Mouse (Mus musculus) ES-Bruce4 (cell line): ENCODE measurements around the gene Kcnab2. TPM values are rescaled to one million over a fixed set of nuclear protein-coding genes. Genes with fewer than 3 reads are reported as not detected.

Experiments used
- H3K27ac ChIP-seq: 2 replicates; pipeline ENCODE4 v1.5.1; 2012; ENCODE audit warnings: low read length, inconsistent platforms; ENCODE audit not compliant: insufficient read depth
- H3K27me3 ChIP-seq: 2 replicates; pipeline ENCODE4 v1.6.1; 2012; ENCODE audit warnings: mild to moderate bottlenecking, low read length, inconsistent platforms; ENCODE audit not compliant: control insufficient read depth, poor library complexity, insufficient read depth, severe bottlenecking
- H3K36me3 ChIP-seq: 2 replicates; pipeline ENCODE4 v1.6.1; 2012; ENCODE audit warnings: inconsistent platforms, mild to moderate bottlenecking, low read length, moderate library complexity; ENCODE audit not compliant: control insufficient read depth, poor library complexity, insufficient read depth, severe bottlenecking
- H3K4me1 ChIP-seq: one replicate; pipeline ENCODE4 v1.8.1; 2011; ENCODE audit warnings: low read length; ENCODE audit not compliant: control insufficient read depth, insufficient read depth
- H3K4me3 ChIP-seq: 2 replicates; pipeline ENCODE4 v1.5.1; 2011; ENCODE audit warnings: low read depth, mild to moderate bottlenecking, low read length
- H3K9ac ChIP-seq: 2 replicates; pipeline ENCODE4 v1.6.1; 2012; ENCODE audit warnings: low read depth, mild to moderate bottlenecking, inconsistent platforms; ENCODE audit not compliant: poor library complexity, severe bottlenecking
- H3K9me3 ChIP-seq: replicated peaks from 2 replicates; pipeline ENCODE4 v1.6.1; 2012; ENCODE audit warnings: mild to moderate bottlenecking, low read length, inconsistent platforms; ENCODE audit not compliant: control insufficient read depth, poor library complexity, insufficient read depth, severe bottlenecking
- CTCF ChIP-seq: IDR thresholded peaks from one replicate; pipeline ENCODE4 v1.8.1; 2011; ENCODE audit warnings: low read depth, low read length
- EP300 ChIP-seq: IDR thresholded peaks from 2 replicates; pipeline ENCODE4 v1.6.1; 2011; ENCODE audit warnings: low read depth, low read length; ENCODE audit not compliant: insufficient read depth
- POLR2A ChIP-seq: IDR thresholded peaks from one replicate; pipeline ENCODE4 v1.8.1; 2011; ENCODE audit warnings: low read length; ENCODE audit not compliant: insufficient read depth
- polyA plus RNA-seq: library from polyadenylated mRNA; stranded (reverse); fragments of >200 nt; gene quantifications from 2 replicates; pipeline ENCODE4 v1.2.4, GENCODE M21; 2011; ENCODE audit warnings: low read depth; ENCODE audit not compliant: missing spikeins, insufficient read depth, insufficient read length

The Kcnab2 gene
- 2.9 and 3.5 TPM in 2 replicates for polyA plus RNA-seq

GRCm38 (mm10) chr4:152477466-152478223, at the start of gene Kcnab2:
Gene Kcnab2, minus strand, starts transcription at chr4:152477871.
- Histone ChIP-seq H3K36me3 (no peaks in the 10 kb centered on the region), H3K9me3 (no peaks in the 10 kb centered on the region), H3K27ac (no peak within 1 kb of the TSS)

GRCm38 (mm10) chr4:152520083-152520482, 42.4 kb upstream of the Kcnab2 start:
- Histone ChIP-seq H3K4me3 (no peak overlapping the region), H3K9ac (no peak overlapping the region), H3K4me1 (no peaks in the 10 kb centered on the region), H3K36me3 (no peaks in the 10 kb centered on the region), H3K27ac (no peak overlapping the region), H3K27me3 (no peaks in the 10 kb centered on the region), H3K9me3 (no peaks in the 10 kb centered on the region)
- TF ChIP-seq CTCF (peak; percentile 80), POLR2A (no peak)

More at GRCm38 (mm10) chr4:152477466-152478223, at the start of gene Kcnab2:
- no peaks in the 10 kb centered on the region for H3K27me3 ChIP-seq
- no peak for TF ChIP-seq EP300
- no peak for TF ChIP-seq POLR2A
- no peak for TF ChIP-seq CTCF
- peak within 1 kb of the TSS; percentile 68 for H3K4me3 ChIP-seq
- no peaks in the 10 kb centered on the region for H3K4me1 ChIP-seq
- H3K9ac ChIP-seq: peak within 1 kb of the TSS; percentile 55

- Histone ChIP-seq H3K36me3 (no peaks in the 10 kb centered on the region), H3K9me3 (no peaks in the 10 kb centered on the region), H3K4me1 (no peaks in the 10 kb centered on the region), H3K9ac (no peak overlapping the region), H3K4me3 (no peak overlapping the region), H3K27ac (no peak overlapping the region), H3K27me3 (no peaks in the 10 kb centered on the region)
- TF ChIP-seq POLR2A: no peak
- TF ChIP-seq EP300: no peak
- TF ChIP-seq CTCF: no peak
These were observed 41.4 kb upstream of the Kcnab2 start for GRCm38 (mm10) chr4:152519106-152519505.

- TF ChIP-seq EP300 (no peak), POLR2A (no peak), CTCF (no peak)
- Histone ChIP-seq H3K36me3 (no peaks in the 10 kb centered on the region), H3K9ac (no peak overlapping the region), H3K4me1 (no peaks in the 10 kb centered on the region), H3K27ac (no peak overlapping the region), H3K9me3 (no peaks in the 10 kb centered on the region), H3K4me3 (no peak overlapping the region), H3K27me3 (no peaks in the 10 kb centered on the region)
These were observed 37.2 kb upstream of the Kcnab2 start for GRCm38 (mm10) chr4:152514884-152515283.

GRCm38 (mm10) chr4:152512221-152512925, 34.7 kb upstream of the Kcnab2 start:
- H3K27me3 ChIP-seq: no peaks in the 10 kb centered on the region
- H3K4me3 ChIP-seq: no peak overlapping the region
- H3K9me3 ChIP-seq: no peaks in the 10 kb centered on the region
- TF ChIP-seq CTCF: no peak
- TF ChIP-seq POLR2A: no peak
- no peak for TF ChIP-seq EP300
- H3K27ac ChIP-seq: no peak overlapping the region
- H3K9ac ChIP-seq: no peak overlapping the region
- H3K36me3 ChIP-seq: no peaks in the 10 kb centered on the region
- H3K4me1 ChIP-seq: no peaks in the 10 kb centered on the region

GRCm38 (mm10) chr4:152494360-152494879, 16.7 kb upstream of the Kcnab2 start:
- H3K36me3 ChIP-seq: no peaks in the 10 kb centered on the region
- no peaks in the 10 kb centered on the region for H3K9me3 ChIP-seq
- H3K9ac ChIP-seq: no peak overlapping the region
- H3K27me3 ChIP-seq: no peaks in the 10 kb centered on the region
- no peak overlapping the region for H3K27ac ChIP-seq
- TF ChIP-seq EP300: no peak
- no peak for TF ChIP-seq CTCF
- TF ChIP-seq POLR2A: no peak
- H3K4me3 ChIP-seq: no peak overlapping the region
- no peaks in the 10 kb centered on the region for H3K4me1 ChIP-seq
